18 mouse cellular contexts compared by ENCODE assay signal in the genomic region with DNA sequence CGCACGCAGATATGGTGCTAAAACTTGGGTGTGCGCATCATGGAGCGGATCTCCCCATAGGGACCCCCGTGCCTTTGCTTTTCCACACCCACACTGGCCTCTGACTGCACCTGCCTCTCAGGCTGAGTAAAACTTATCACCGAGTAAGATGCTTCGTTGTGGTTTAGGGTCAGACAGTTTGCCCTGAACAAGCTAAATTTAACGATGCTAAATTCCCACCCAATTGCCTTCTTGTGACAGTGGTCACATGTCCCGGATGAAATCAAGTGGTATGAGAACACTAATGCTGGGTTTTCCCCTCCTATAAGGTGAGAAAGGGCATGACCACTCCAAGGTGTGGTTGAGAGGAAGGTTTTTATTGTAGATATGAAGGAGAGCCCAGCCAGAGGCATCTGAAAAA. TPM values are rescaled to one million over a fixed set of nuclear protein-coding genes. Genes with fewer than 3 reads are reported as not detected.
"Had no signal": no experiment of that assay in that cellular context is flagged by ENCODE, and none has a peak within 500 bp of the region (broad histone marks: within the 10 kb centered on the region; RNA-seq: fewer than 3 reads in every experiment).

No protein-coding gene starts in this region.

- H3K4me1 ChIP-seq: lung, embryonic 15.5 days had no signal

- H3K36me3 ChIP-seq: limb, embryonic 12.5 days; liver, embryonic 13.5 days; lung, embryonic 15.5 days; midbrain, embryonic 13.5 days; neural tube, embryonic 12.5 days had no signal

- ATAC-seq: liver, postnatal 0 days; midbrain, embryonic 13.5 days had no signal

- DNase-seq: kidney, adult 9 months; kidney, postnatal 36 days; layer of hippocampus, adult 9-11 months; layer of hippocampus, postnatal 36 days; liver; liver, embryonic 13.5 days; liver, postnatal 0 days; lung, postnatal 14 days; thymus, postnatal 36 days had no signal

- H3K27ac ChIP-seq: kidney, postnatal 0 days; limb, embryonic 12.5 days; liver, embryonic 13.5 days; lung, embryonic 15.5 days; macrophage; midbrain, embryonic 13.5 days; neural tube, embryonic 12.5 days had no signal

- H3K27me3 ChIP-seq: limb, embryonic 12.5 days; liver, embryonic 13.5 days; lung, embryonic 15.5 days; midbrain, embryonic 13.5 days; neural tube, embryonic 12.5 days had no signal

- H3K4me3 ChIP-seq: limb, embryonic 12.5 days; liver, embryonic 13.5 days; lung, embryonic 15.5 days; midbrain, embryonic 13.5 days; myocyte; neural tube, embryonic 12.5 days had no signal

RNA-seq across cellular contexts. Expression of a gene that starts 11.1 kb away (rescaled TPM):
- total RNA-seq: neutrophil, adult 5-6 weeks had no signal
- polyA plus RNA-seq: limb, embryonic 12.5 days; liver, embryonic 13.5 days; liver, postnatal 0 days; lung, embryonic 15.5 days; macrophage; myocyte; stomach, embryonic 16.5 days had no signal
